Mouse (Mus musculus) small intestine, adult 2 months (tissue): ENCODE data around the gene Mrfap1.

Experiments
- CTCF ChIP-seq: fragments of 200-500 bp; IDR thresholded peaks from 2 replicates; pipeline ENCODE4 v1.5.1; 2012; ENCODE audit warnings: low read depth, mild to moderate bottlenecking, control low read depth, inconsistent platforms, low read length, moderate library complexity, mixed read lengths; ENCODE audit not compliant: insufficient replicate concordance, insufficient read length; ENCODE audit errors: extremely low read depth
- POLR2A ChIP-seq: fragments of 200-500 bp; IDR thresholded peaks from 2 replicates; pipeline ENCODE4 v1.6.1; 2012; ENCODE audit warnings: low read depth, mild to moderate bottlenecking, control low read depth, inconsistent platforms, low read length, moderate library complexity

DNA sequence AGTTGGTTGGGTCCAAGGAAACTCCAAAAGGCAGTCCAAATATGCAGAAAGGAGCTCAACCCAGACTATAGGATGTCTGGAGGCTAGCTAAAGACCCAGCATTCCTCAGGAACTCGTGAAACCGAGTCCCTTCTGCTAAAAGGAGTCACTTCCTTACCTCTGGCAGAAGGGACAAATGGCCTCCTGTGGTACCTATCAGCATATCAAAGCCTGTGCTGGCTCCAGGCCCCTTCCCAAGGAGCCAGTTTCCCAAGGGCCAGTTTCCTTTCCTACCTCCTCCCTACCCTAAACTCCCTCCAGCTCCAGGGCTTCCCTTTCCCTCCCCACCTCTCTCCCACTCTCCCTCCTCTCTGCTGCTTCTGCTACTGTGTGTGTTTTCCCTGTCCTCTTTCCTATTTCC lies 19.4 kb downstream of the Mrfap1 start:
- no peak for TF ChIP-seq POLR2A
- TF ChIP-seq CTCF = no peak
